Mouse (Mus musculus) midbrain, embryonic 14.5 days (tissue): ENCODE measurements around the gene 4930578G10Rik. TPM values are rescaled to one million over a fixed set of nuclear protein-coding genes. Genes with fewer than 3 reads are reported as not detected.

ENCODE experiments used
- ATAC-seq: fragments of 200-750 bp; cut with Nextera tagmentation; 2 replicates; pipeline ENCODE4 v1.8.0; 2017; ENCODE audit warnings: moderate number of reproducible peaks, moderate library complexity; ENCODE audit not compliant: low FRiP score, low TSS enrichment
- DNase-seq: peaks from one replicate; pipeline ENCODE4 v3.0.0-alpha.2; 2015
- H3K27ac ChIP-seq: fragments of 300-500 bp; sonication (generic); replicated peaks from 2 replicates; pipeline ENCODE4 v1.5.1; 2014; ENCODE audit warnings: mild to moderate bottlenecking, low read depth, low read length, moderate library complexity
- H3K27me3 ChIP-seq: fragments of 300-500 bp; sonication (generic); 2 replicates; pipeline ENCODE4 v1.6.1; 2014; ENCODE audit warnings: low read length, control low read depth, mixed read lengths; ENCODE audit not compliant: control insufficient read depth, insufficient read depth
- H3K36me3 ChIP-seq: fragments of 300-500 bp; sonication (generic); 2 replicates; pipeline ENCODE4 v1.6.1; 2014; ENCODE audit warnings: low read length, control low read depth; ENCODE audit not compliant: control insufficient read depth, insufficient read depth
- H3K4me1 ChIP-seq: fragments of 300-500 bp; sonication (generic); 2 replicates; pipeline ENCODE4 v1.6.1; 2014; ENCODE audit warnings: mild to moderate bottlenecking, antibody characterized with exemption, low read length, control low read depth; ENCODE audit not compliant: control insufficient read depth, insufficient read depth
- H3K4me2 ChIP-seq: fragments of 300-500 bp; sonication (generic); 2 replicates; pipeline ENCODE4 v1.6.1; 2014; ENCODE audit warnings: mild to moderate bottlenecking, low read length, moderate library complexity
- H3K4me3 ChIP-seq: fragments of 300-500 bp; sonication (generic); replicated peaks from 2 replicates; pipeline ENCODE4 v1.5.1; 2014; ENCODE audit warnings: low read depth, low read length
- H3K9ac ChIP-seq: fragments of 300-500 bp; sonication (generic); replicated peaks from 2 replicates; pipeline ENCODE4 v1.6.1; 2014; ENCODE audit warnings: mild to moderate bottlenecking, low read length, moderate library complexity
- H3K9me3 ChIP-seq: fragments of 300-500 bp; sonication (generic); 2 replicates; pipeline ENCODE4 v1.6.1; 2016; ENCODE audit warnings: low read length, control low read depth, mixed read lengths; ENCODE audit not compliant: control insufficient read depth
- WGBS: fragments of 180-500 bp; shearing (Covaris S2); extraction: QIAGEN DNeasy Blood & Tissue Kit; methylation state at CpG from one replicate; pipeline ENCODE4 v1.1.7; 2014; 5-methylcytosine and 5-hydroxymethylcytosine counted together
- polyA plus RNA-seq: library from polyadenylated mRNA; unstranded; fragments of >200 nt; fragmentation: Nextera tagmentation; extraction: Ambion mirVana; gene quantifications from 2 replicates; pipeline ENCODE4 v1.2.1, GENCODE M21; 2014

4930578G10Rik gene
- polyA plus RNA-seq, 1 experiment from 2014 or later = 0.51 TPM

DNA sequence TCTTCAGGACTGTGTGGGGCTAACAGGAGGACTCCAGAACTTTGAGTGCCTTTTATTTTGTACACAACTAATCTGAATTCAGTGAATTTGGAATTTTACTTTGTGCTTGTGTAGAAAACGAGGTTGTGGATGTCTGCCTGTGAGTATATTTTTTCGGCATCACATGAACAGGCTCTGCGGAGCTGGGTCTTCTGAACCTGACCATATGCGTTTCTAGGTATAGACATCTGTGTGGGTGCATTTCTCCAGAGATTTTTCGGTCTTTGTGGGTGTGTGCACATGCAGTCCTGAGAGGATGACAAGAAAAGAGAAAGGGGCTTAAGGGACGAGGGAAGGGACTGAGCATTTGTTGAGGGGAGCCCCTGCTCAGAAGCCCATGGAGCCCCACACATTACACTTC is 151.6 kb downstream of the 4930578G10Rik start:
- 92% methylated on average over 6 of the region's 6 CpGs for WGBS
- no peaks in the 10 kb centered on the region for H3K27me3 ChIP-seq

DNA sequence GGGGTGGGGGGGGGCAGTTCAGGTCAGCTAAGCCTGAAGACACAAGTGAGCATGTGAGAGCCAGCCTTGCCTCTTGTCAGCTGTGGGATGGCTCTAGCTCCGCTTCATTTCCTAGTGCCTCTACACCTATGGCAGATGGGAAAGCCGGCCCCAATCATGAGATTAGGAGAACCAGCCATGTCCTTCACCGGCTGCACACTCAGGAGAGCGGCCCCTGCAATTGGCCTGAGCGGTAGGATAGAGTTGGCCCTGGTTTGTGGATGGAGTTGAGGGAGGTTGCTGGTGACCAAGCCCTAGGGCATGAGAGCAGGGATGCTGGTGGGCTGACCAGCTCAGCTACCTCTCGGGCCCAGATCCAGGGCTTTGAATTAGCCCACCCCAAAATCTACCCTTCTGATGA is 153.5 kb downstream of the 4930578G10Rik start:
- H3K9ac ChIP-seq = no peak overlapping the region
- no peaks in the 10 kb centered on the region for H3K27me3 ChIP-seq
- ATAC-seq (no peak), DNase-seq (no peak)
- no peak overlapping the region for H3K4me2 ChIP-seq
- H3K27ac ChIP-seq = no peak overlapping the region
- H3K4me1 ChIP-seq = no peaks in the 10 kb centered on the region
- H3K36me3 ChIP-seq = no peaks in the 10 kb centered on the region
- WGBS = 89% methylated on average over 6 of the region's 6 CpGs
- H3K4me3 ChIP-seq = no peak overlapping the region
- H3K9me3 ChIP-seq = no peaks in the 10 kb centered on the region

More for the DNA sequence above, 151.6 kb downstream of the 4930578G10Rik start:
- no peaks in the 10 kb centered on the region for H3K4me1 ChIP-seq
- no peak overlapping the region for H3K9ac ChIP-seq
- DNase-seq = no peak
- H3K27ac ChIP-seq = no peak overlapping the region
- no peak overlapping the region for H3K4me2 ChIP-seq
- ATAC-seq = no peak
- no peak overlapping the region for H3K4me3 ChIP-seq
- no peaks in the 10 kb centered on the region for H3K9me3 ChIP-seq
- no peaks in the 10 kb centered on the region for H3K36me3 ChIP-seq

DNA sequence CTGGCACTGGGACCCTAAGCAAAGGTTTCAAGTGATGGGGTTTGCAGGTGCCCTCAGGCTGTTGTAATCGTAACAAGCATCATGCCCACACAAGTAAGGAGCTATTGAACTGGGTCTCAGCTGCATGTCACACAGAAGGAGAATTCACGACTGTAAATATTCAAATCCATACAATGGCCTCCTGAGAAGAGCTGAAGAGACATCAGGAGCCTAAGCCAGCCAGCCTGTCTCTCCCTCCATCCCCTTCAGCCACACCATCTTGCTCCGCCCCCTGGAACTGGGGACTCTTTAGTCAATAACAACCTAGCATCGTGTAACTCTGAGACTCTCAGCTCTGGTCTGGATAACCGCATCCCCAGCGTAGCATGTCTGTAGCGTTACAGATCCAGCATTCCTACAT is 155.8 kb downstream of the 4930578G10Rik start:
- H3K9me3 ChIP-seq = no peaks in the 10 kb centered on the region
- H3K4me1 ChIP-seq = no peaks in the 10 kb centered on the region
- H3K9ac ChIP-seq = no peak overlapping the region
- ATAC-seq = no peak
- H3K36me3 ChIP-seq = no peaks in the 10 kb centered on the region
- no peak overlapping the region for H3K4me2 ChIP-seq
- WGBS = 66% methylated on average over 7 of the region's 7 CpGs
- no peak overlapping the region for H3K4me3 ChIP-seq
- H3K27me3 ChIP-seq = no peaks in the 10 kb centered on the region
- DNase-seq = no peak
- H3K27ac ChIP-seq = no peak overlapping the region

DNA sequence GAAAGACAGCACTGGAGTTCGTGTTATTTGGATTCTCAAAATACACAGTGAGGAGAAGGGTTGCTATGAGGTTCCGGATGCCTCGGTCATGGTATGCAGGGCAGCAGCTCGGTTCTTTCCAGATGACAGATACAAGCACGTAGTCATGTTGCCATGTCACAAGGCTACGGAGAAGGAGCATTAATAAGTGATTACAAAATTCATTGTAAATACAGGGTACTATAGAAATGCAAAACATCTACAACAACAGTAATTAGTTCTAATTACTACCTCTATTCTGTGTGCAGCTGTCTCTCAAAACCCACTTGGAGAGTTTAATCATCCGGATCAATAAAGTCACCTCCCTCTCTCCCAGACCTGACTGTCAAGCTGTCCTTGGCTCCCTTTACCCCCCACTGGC is 159.8 kb downstream of the 4930578G10Rik start:
- H3K9me3 ChIP-seq = no peaks in the 10 kb centered on the region
- no peak overlapping the region for H3K4me3 ChIP-seq
- ATAC-seq = no peak
- H3K27me3 ChIP-seq = no peaks in the 10 kb centered on the region
- 54% methylated on average over 7 of the region's 7 CpGs for WGBS
- no peak overlapping the region for H3K4me2 ChIP-seq
- H3K27ac ChIP-seq = no peak overlapping the region
- no peak overlapping the region for H3K9ac ChIP-seq
- no peaks in the 10 kb centered on the region for H3K36me3 ChIP-seq
- no peak for DNase-seq
- H3K4me1 ChIP-seq = no peaks in the 10 kb centered on the region

Other genes starting within 250 kb of the 4930578G10Rik start
- gene Fam205a2, start 207.4 kb upstream of the 4930578G10Rik start, polyA plus RNA-seq = not detected in 2 replicates
- not detected in 2 replicates for gene Gm10591, start 123.3 kb upstream of the 4930578G10Rik start, polyA plus RNA-seq
- not detected in 2 replicates for gene Gm2564, start 105.8 kb upstream of the 4930578G10Rik start, polyA plus RNA-seq
- not detected in 2 replicates for gene Ccl27b, start 80.3 kb upstream of the 4930578G10Rik start, polyA plus RNA-seq
- gene Il11ra2, start 73.7 kb upstream of the 4930578G10Rik start, polyA plus RNA-seq = not detected in 2 replicates
- gene Ccl19, start 21.0 kb downstream of the 4930578G10Rik start, polyA plus RNA-seq = 0.61 TPM in 1 of 2 replicates, not detected in the other
- 0.84 TPM in 1 of 2 replicates, not detected in the other for gene Ccl21a, start 38.4 kb downstream of the 4930578G10Rik start, polyA plus RNA-seq
- gene Fam205a1, start 118.3 kb downstream of the 4930578G10Rik start, polyA plus RNA-seq = not detected in 2 replicates
- 0.69 and 0.92 TPM in 2 replicates for gene Gm12394, start 121.2 kb downstream of the 4930578G10Rik start, polyA plus RNA-seq
- 1.6 and 2.0 TPM in 2 replicates for gene Fam205c, start 138.7 kb downstream of the 4930578G10Rik start, polyA plus RNA-seq
- gene Phf24, start 181.1 kb downstream of the 4930578G10Rik start, polyA plus RNA-seq = 33.2 and 33.9 TPM in 2 replicates
- gene Dnajb5, start 214.3 kb downstream of the 4930578G10Rik start, polyA plus RNA-seq = 45.0 and 88.7 TPM in 2 replicates
- 0.38 and 0.80 TPM in 2 replicates for gene 1700022I11Rik, start 234.1 kb downstream of the 4930578G10Rik start, polyA plus RNA-seq